Mouse (Mus musculus) MEL (cell line): ENCODE results near the gene Klhdc3.

Experiments
- CHD2 ChIP-seq: IDR thresholded peaks from 2 replicates; pipeline ENCODE4 v1.6.1; 2011; ENCODE audit warnings: low read length, improper control_type of control experiment
- CTCF ChIP-seq, 3 experiments: IDR thresholded peaks in 2 of 3; conservative IDR thresholded peaks in 1 of 3; 2 replicates each; pipeline ENCODE4 v1.5.1; 2011 to 2012; ENCODE audit warnings: low read length in 3 of 3, low read depth in 2 of 3, mild to moderate bottlenecking in 2 of 3, improper control_type of control experiment in 1 of 3, inconsistent platforms in 1 of 3, mixed read lengths in 1 of 3, moderate library complexity in 1 of 3; ENCODE audit not compliant: control insufficient read depth in 1 of 3, insufficient read depth in 1 of 3, poor library complexity in 1 of 3, severe bottlenecking in 1 of 3
- EP300 ChIP-seq, 2 experiments: IDR thresholded peaks; 2 replicates each; pipeline ENCODE4 v1.6.1; 2011; ENCODE audit warnings: improper control_type of control experiment in 2 of 2, low read length in 2 of 2, low read depth in 1 of 2, mild to moderate bottlenecking in 1 of 2
- GATA1 ChIP-seq: IDR thresholded peaks from 2 replicates; pipeline ENCODE4 v1.6.1; 2011; ENCODE audit warnings: low read depth, low read length, improper control_type of control experiment
- POLR2AphosphoS2 ChIP-seq: IDR thresholded peaks from 2 replicates; pipeline ENCODE4 v1.6.1; 2011; ENCODE audit warnings: low read length, improper control_type of control experiment
- POLR2AphosphoS5 ChIP-seq: IDR thresholded peaks from 2 replicates; pipeline ENCODE4 v1.6.1; 2012; ENCODE audit warnings: low read depth, borderline replicate concordance, mild to moderate bottlenecking, inconsistent platforms, low read length, moderate library complexity, mixed read lengths
- RAD21 ChIP-seq: IDR thresholded peaks from 2 replicates; pipeline ENCODE4 v1.6.1; 2011; ENCODE audit warnings: mild to moderate bottlenecking, low read depth, low read length, improper control_type of control experiment
- TAL1 ChIP-seq: IDR thresholded peaks from 2 replicates; pipeline ENCODE4 v1.6.1; 2012; ENCODE audit warnings: mild to moderate bottlenecking, inconsistent platforms, low read length, moderate library complexity, mixed read lengths
- UBTF ChIP-seq: IDR thresholded peaks from 2 replicates; pipeline ENCODE4 v1.6.1; 2012; ENCODE audit warnings: low read depth, mild to moderate bottlenecking, inconsistent platforms, low read length, improper control_type of control experiment, moderate library complexity, borderline replicate concordance; ENCODE audit not compliant: insufficient read depth

DNA sequence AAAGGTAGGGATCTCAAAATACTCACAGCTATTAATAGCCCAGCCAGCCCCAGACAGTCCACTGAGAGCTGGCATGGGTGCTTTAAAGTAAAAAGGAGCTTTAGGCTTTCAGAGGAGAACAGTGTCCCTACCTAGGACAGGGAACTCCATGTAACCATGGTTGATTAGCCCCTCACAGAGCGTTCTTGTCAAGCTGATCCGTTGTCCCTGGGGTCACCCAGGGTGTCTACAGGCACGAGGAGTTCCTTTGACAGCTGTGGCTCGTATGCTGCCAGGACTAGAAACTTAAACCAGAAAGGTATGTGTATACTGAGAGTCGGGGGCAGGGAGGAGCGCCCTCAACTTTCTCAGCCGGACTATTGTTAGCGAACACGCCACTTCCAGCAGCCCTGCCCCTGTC lies 1.8 kb downstream of the Klhdc3 start:
- TF ChIP-seq POLR2AphosphoS2: no peak
- no peak for TF ChIP-seq POLR2AphosphoS5
- TF ChIP-seq GATA1: no peak
- no peak for TF ChIP-seq CTCF (IDR thresholded peaks at IDR 0.05 in 2 of 3, conservative IDR thresholded peaks at IDR 0.05 in 1 of 3; ENCODE audit: control insufficient read depth in 1 of 3, insufficient read depth in 1 of 3, low read depth in 2 of 3, low read length in 3 of 3, poor library complexity in 1 of 3, severe bottlenecking in 1 of 3)
- no peak for TF ChIP-seq UBTF
- TF ChIP-seq RAD21: no peak
- TF ChIP-seq EP300 (IDR thresholded peaks at IDR 0.05; ENCODE audit: low read depth in 1 of 2, low read length in 2 of 2): no peak
- TF ChIP-seq TAL1: no peak
- no peak for TF ChIP-seq CHD2
